Mouse (Mus musculus) activated CD4-positive, CD25-positive, alpha-beta regulatory T cell, adult 9 weeks (primary cell): ENCODE measurements around the gene Dynlt1a. TPM values are rescaled to one million over a fixed set of nuclear protein-coding genes. Genes with fewer than 3 reads are reported as not detected.

Experiments
- polyA plus RNA-seq: library from polyadenylated mRNA; unstranded; fragments of 100-300 nt; shearing (Covaris generic); gene quantifications from one replicate; pipeline ENCODE4 v1.2.1, GENCODE M21; 2017

Gene Dynlt1a
- 10.1 TPM for polyA plus RNA-seq

GRCm38 (mm10) chr17:6317339-6317985, at the start of gene Dynlt1a:
Gene Dynlt1a (minus strand): TSS chr17:6317500.

GRCm38 (mm10) chr17:6256400-6257069, 60.8 kb downstream of the Dynlt1a start, which contains the start of gene Tmem181a:
Gene Tmem181a (plus strand): TSS chr17:6256860.

Other genes starting within 250 kb of the Dynlt1a start
- 2.2 TPM for gene Serac1, start 237.8 kb downstream of the Dynlt1a start, polyA plus RNA-seq
- 93.8 TPM for gene Gtf2h5, start 237.7 kb downstream of the Dynlt1a start, polyA plus RNA-seq
- 68.3 TPM for gene Tulp4, start 211.1 kb downstream of the Dynlt1a start, polyA plus RNA-seq
- 21.7 TPM for gene Tmem181a, start 60.6 kb downstream of the Dynlt1a start, polyA plus RNA-seq
- 114 TPM for gene Dynlt1b, start 112.6 kb upstream of the Dynlt1a start, polyA plus RNA-seq